Mouse (Mus musculus) liver, embryonic 12.5 days (tissue): ENCODE data around the gene Ccdc120. TPM values are rescaled to one million over a fixed set of nuclear protein-coding genes. Genes with fewer than 3 reads are reported as not detected.

Source experiments
- ATAC-seq: fragments of 200-750 bp; cut with Nextera tagmentation; 2 replicates; pipeline ENCODE4 v1.8.0; 2017; ENCODE audit warnings: moderate number of reproducible peaks, mild to moderate bottlenecking, moderate library complexity
- H3K27ac ChIP-seq: fragments of 300-500 bp; sonication (generic); 2 replicates; pipeline ENCODE4 v1.5.1; 2016; ENCODE audit warnings: mild to moderate bottlenecking
- H3K27me3 ChIP-seq: fragments of 300-500 bp; sonication (generic); replicated peaks from 2 replicates; pipeline ENCODE4 v1.6.1; 2016; ENCODE audit warnings: mild to moderate bottlenecking, moderate library complexity
- H3K36me3 ChIP-seq: fragments of 300-500 bp; sonication (generic); 2 replicates; pipeline ENCODE4 v1.6.1; 2016; ENCODE audit warnings: mild to moderate bottlenecking, moderate library complexity
- H3K4me1 ChIP-seq: fragments of 300-500 bp; sonication (generic); 2 replicates; pipeline ENCODE4 v1.6.1; 2016
- H3K4me2 ChIP-seq: fragments of 300-500 bp; sonication (generic); 2 replicates; pipeline ENCODE4 v1.6.1; 2016; ENCODE audit warnings: mild to moderate bottlenecking, moderate library complexity
- H3K4me3 ChIP-seq: fragments of 300-500 bp; sonication (generic); 2 replicates; pipeline ENCODE4 v1.5.1; 2016; ENCODE audit warnings: mild to moderate bottlenecking, moderate library complexity
- H3K9ac ChIP-seq: fragments of 300-500 bp; sonication (generic); 2 replicates; pipeline ENCODE4 v1.6.1; 2016; ENCODE audit warnings: mild to moderate bottlenecking, moderate library complexity
- H3K9me3 ChIP-seq: fragments of 300-500 bp; sonication (generic); replicated peaks from 2 replicates; pipeline ENCODE4 v1.6.1; 2016; ENCODE audit warnings: mild to moderate bottlenecking, moderate library complexity
- WGBS: fragments of 180-500 bp; shearing (Covaris S2); methylation state at CpG from one replicate; pipeline ENCODE4 v1.1.7; 2016; ENCODE audit not compliant: insufficient replicate concordance; 5-methylcytosine and 5-hydroxymethylcytosine counted together
- polyA plus RNA-seq: library from polyadenylated mRNA; unstranded; fragments of >200 nt; fragmentation: Nextera tagmentation; extraction: Ambion mirVana; gene quantifications from 2 replicates; pipeline ENCODE4 v1.2.1, GENCODE M21; 2016

Ccdc120 gene
- 2.6 and 3.2 TPM in 2 replicates for polyA plus RNA-seq

DNA sequence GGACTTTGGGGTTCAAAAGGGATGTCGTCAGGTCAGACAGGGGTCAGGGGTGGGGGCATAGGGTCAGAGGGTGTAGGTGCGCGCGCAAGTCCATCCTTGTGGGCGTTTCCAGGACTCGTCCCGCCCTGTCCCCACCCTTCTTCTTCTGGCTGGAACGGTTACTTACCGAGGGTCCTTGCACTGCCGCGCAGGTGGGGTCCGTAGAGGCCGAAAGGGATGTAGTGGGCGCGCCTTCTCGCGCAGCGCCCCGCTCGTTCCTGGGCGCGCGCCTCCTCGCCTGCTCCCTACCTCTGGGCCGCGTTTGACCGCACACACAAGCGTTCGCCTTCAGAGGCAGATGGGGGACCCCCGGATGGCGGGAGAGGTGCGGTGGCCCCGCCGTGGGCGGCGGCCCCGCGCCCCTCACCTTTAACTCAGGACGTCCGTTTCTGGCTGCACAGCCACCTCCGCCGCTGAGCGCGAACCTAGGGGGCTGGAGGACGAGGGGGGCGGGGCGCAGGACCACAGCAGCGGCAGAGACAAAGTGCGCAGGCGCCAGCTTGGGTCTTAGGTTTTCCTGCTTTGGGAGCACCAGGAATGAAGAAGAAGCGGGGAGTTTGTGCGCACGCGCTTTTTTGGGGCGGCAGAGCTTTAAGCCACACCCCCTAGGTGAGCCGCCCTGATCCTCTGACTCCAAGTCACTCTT lies at the start of gene Ccdc120:
TSS of gene Ccdc120 (minus strand) at position 474 of the 685 bp plus-strand sequence.
- H3K36me3 ChIP-seq = no peaks in the 10 kb centered on the region
- peak within 1 kb of the TSS; percentile 63; the same call in 1 of the 2 replicates for H3K9ac ChIP-seq
- no peaks in the 10 kb centered on the region for H3K9me3 ChIP-seq
- H3K4me2 ChIP-seq = peak within 1 kb of the TSS; percentile 79
- WGBS = 2% methylated on average over 43 of the region's 56 CpGs
- ATAC-seq = peak; percentile 30; the same call in 1 of the 2 replicates
- peaks cover 8% of the 10 kb centered on the region; the same call in 1 of the 2 replicates for H3K4me1 ChIP-seq
- no peak within 1 kb of the TSS for H3K27ac ChIP-seq
- H3K4me3 ChIP-seq = peak within 1 kb of the TSS; percentile 64
- peaks cover 4% of the 10 kb centered on the region; the same call in 1 of the 2 replicates for H3K27me3 ChIP-seq

DNA sequence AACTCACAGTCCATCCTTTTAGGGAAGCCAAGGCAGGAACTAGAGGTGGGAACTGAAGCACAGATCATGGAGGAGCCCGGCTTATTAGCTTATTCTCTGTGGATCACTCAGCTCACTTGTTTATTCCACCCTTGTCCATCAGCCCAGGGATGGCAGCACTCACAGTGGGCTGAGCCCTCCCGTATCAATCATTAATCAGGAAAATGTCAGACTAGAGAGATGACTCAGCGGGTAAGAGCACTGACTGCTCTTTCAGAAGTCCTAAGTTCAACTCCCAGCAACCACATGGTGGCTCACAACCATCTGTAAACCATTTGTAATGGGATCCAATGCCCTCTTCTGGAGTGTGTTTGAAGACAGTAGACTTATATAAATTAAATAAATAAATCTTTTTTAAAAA lies 46.6 kb upstream of the Ccdc120 start:
- H3K36me3 ChIP-seq = peaks cover 50% of the 10 kb centered on the region
- H3K4me1 ChIP-seq = peaks cover 3% of the 10 kb centered on the region; the same call in 1 of the 2 replicates
- H3K4me2 ChIP-seq = no peak overlapping the region
- peak; percentile 74 for ATAC-seq
- H3K27ac ChIP-seq = no peak overlapping the region
- H3K27me3 ChIP-seq = no peaks in the 10 kb centered on the region
- WGBS = 49% methylated on average over 3 of the region's 3 CpGs
- H3K9ac ChIP-seq = no peak overlapping the region
- H3K9me3 ChIP-seq = no peaks in the 10 kb centered on the region
- H3K4me3 ChIP-seq = no peak overlapping the region

DNA sequence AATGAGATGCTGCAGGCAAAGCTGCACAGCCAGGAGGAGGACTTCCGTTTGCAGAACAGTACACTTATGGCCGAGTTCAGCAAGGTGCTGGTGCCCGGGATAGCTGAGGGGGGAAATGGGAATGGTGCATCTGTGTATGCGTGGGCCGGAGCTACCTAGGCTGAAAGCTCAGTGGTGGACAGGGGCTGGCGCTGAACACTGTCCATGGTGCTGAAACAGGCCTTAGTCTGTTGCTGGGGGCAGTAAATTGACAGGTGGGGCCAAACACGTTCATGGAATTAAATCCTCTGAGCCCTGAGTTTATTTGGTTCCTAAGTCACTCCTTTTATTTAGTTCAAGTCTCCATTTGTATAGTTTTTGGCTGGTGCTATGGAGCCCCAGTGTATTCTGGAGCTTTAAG lies 44.3 kb upstream of the Ccdc120 start:
- no peaks in the 10 kb centered on the region for H3K9me3 ChIP-seq
- H3K4me1 ChIP-seq = peaks cover 13% of the 10 kb centered on the region
- ATAC-seq = no peak
- peaks cover 36% of the 10 kb centered on the region for H3K36me3 ChIP-seq
- no peak overlapping the region for H3K4me2 ChIP-seq
- H3K4me3 ChIP-seq = no peak overlapping the region
- H3K27ac ChIP-seq = no peak overlapping the region
- 43% methylated on average over 7 of the region's 7 CpGs for WGBS
- no peak overlapping the region for H3K9ac ChIP-seq
- H3K27me3 ChIP-seq = no peaks in the 10 kb centered on the region

DNA sequence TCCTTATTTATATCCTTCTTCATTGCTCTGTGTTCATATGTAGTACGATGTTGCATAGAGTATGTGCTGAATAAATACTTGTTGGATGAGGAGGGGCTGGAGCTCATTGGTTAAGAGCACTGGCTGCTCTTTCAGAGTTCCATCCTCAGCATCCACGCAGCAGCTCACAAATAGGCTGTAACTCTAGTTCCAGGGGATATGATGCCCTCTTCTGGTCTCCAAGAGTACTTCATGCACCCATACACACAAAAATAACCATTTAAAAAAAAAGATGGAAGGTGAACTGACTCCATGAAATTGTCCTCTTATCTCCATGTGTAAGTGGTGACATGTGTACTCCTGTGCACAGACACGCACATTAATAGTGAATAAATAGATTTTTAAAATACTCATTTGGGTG lies 42.7 kb upstream of the Ccdc120 start:
- Histone ChIP-seq H3K27ac (no peak overlapping the region), H3K4me1 (peaks cover 13% of the 10 kb centered on the region), H3K9ac (no peak overlapping the region), H3K9me3 (no peaks in the 10 kb centered on the region), H3K36me3 (peaks cover 26% of the 10 kb centered on the region), H3K4me2 (no peak overlapping the region), H3K27me3 (no peaks in the 10 kb centered on the region), H3K4me3 (no peak overlapping the region)
- ATAC-seq = no peak
- 32% methylated on average over 3 of the region's 3 CpGs for WGBS

DNA sequence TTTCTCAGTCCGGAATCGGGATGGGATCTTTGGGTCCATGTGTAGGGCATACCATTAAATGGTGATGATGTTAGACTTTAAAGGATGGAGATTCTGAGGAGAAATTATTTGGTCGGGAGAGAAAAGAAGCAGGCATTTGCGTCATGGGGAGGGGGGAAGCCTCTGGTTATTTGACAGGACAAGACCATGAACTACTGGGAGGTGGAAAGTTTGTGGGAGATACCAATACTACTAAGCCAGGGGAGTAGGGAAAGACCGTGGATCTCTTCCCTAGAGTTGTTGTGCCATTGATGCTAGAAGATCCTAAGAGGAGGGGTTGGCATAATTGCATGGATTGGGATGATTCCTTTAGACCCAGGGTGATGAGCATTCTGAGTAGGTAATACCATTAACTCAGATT lies 39.6 kb upstream of the Ccdc120 start:
- Histone ChIP-seq H3K4me1 (peaks cover 9% of the 10 kb centered on the region), H3K27ac (peak overlapping the region; percentile 65), H3K4me2 (peak overlapping the region; percentile 69), H3K27me3 (no peaks in the 10 kb centered on the region), H3K4me3 (peak overlapping the region; percentile 70), H3K9ac (peak overlapping the region; percentile 68), H3K9me3 (no peaks in the 10 kb centered on the region), H3K36me3 (peaks cover 26% of the 10 kb centered on the region)
- 0 out of 2 replicates have a peak, but pooled peaks have one; percentile 28 for ATAC-seq
- WGBS = 15% methylated on average over 5 of the region's 5 CpGs

DNA sequence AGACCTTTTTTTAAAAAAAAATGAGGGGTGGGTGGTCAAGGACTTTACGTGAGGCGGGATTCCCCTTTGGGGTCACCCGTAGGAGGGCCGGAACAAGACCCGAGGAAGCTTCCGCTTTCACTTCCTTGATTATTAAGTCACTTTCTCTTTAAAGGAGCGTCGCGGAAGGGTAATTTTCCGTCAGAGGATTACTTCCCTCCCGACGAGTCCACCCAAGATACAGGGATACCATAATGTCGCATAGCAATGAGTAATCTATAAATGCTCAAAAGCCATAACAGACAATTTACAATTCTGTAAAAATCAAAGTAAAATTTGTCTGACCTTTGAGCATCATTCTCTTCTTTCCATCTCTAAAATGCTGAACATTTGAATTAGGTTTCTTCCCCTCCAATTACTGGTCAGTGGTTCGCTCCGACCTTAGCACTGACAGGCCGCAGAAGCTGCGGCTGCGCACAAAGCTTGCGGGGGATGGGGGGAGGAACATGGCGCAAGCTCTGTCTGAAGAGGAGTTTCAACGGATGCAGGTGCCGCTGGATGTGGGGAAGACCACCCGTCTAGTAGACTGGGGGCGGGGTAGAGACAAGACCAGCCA lies 38.9 kb upstream of the Ccdc120 start, which contains the start of gene Gripap1:
TSS of gene Gripap1 (plus strand) at position 224 of the 595 bp plus-strand sequence.
- 6% methylated on average over 24 of the region's 24 CpGs for WGBS
- Histone ChIP-seq H3K9me3 (no peaks in the 10 kb centered on the region), H3K4me2 (peak within 1 kb of the TSS; percentile 69), H3K4me3 (peak within 1 kb of the TSS; percentile 70), H3K9ac (peak within 1 kb of the TSS; percentile 68), H3K27me3 (no peaks in the 10 kb centered on the region), H3K27ac (peak within 1 kb of the TSS; percentile 65), H3K4me1 (peaks cover 9% of the 10 kb centered on the region), H3K36me3 (peaks cover 19% of the 10 kb centered on the region)
- ATAC-seq = peak; percentile 88

DNA sequence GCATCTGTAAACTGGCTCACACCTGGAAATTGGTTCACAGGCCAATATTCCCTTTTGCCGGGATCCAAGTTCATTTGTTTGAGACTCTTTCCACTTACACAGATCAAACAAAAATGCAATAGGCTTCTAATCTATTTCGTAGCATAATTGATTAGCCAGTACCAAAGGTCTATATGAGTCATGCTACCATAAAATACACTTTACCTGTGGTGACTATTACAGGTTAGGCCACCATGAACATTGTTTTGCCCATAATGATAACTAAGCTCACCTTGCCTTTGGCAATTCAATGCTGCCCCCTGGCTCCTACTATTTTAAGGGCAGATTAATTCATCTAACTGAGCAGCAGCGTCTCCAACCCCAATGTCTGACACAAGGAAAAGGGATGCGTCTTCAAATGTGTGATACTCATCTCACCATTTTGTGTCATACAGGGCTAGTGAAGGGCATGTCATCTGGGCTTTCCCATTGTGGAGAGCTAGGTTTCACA lies 31.9 kb upstream of the Ccdc120 start:
- H3K4me3 ChIP-seq = no peak overlapping the region

DNA sequence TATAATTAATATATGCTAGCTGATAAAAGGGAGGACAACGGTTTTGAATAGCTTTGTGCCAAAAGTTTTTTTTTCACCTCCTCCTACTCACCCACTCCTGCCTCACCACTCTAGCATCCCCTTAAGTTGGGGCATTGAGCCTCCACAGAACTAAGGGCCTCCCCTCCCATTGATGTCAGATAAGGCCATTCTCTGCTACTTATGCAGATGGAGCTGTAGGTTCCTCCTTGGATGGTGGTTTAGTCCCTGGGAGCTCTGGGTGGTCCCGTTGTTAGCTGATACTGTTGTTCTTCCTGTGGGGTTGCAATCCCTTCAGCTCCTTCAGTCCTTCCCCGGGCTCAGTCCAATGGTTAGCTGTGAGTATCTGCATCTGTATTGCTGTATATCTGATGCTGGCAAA lies 28.6 kb upstream of the Ccdc120 start:
- peak overlapping the region; percentile 57 for H3K4me2 ChIP-seq
- peak overlapping the region; percentile 95 for H3K27ac ChIP-seq
- 5% methylated on average over 3 of the region's 3 CpGs for WGBS
- H3K36me3 ChIP-seq = peaks cover 1% of the 10 kb centered on the region; the same call in 1 of the 2 replicates
- no peaks in the 10 kb centered on the region for H3K27me3 ChIP-seq
- H3K9me3 ChIP-seq = no peaks in the 10 kb centered on the region
- H3K9ac ChIP-seq = peak overlapping the region; percentile 53
- H3K4me3 ChIP-seq = peak overlapping the region; percentile 29
- ATAC-seq = peak; percentile 77
- peaks cover 43% of the 10 kb centered on the region for H3K4me1 ChIP-seq

More for the DNA sequence above, 31.9 kb upstream of the Ccdc120 start:
- Histone ChIP-seq H3K9ac (no peak overlapping the region), H3K4me1 (peaks cover 26% of the 10 kb centered on the region), H3K4me2 (no peak overlapping the region), H3K27ac (no peak overlapping the region), H3K27me3 (no peaks in the 10 kb centered on the region), H3K9me3 (no peaks in the 10 kb centered on the region), H3K36me3 (no peaks in the 10 kb centered on the region)
- WGBS = 68% methylated on average over 4 of the region's 4 CpGs
- no peak for ATAC-seq

DNA sequence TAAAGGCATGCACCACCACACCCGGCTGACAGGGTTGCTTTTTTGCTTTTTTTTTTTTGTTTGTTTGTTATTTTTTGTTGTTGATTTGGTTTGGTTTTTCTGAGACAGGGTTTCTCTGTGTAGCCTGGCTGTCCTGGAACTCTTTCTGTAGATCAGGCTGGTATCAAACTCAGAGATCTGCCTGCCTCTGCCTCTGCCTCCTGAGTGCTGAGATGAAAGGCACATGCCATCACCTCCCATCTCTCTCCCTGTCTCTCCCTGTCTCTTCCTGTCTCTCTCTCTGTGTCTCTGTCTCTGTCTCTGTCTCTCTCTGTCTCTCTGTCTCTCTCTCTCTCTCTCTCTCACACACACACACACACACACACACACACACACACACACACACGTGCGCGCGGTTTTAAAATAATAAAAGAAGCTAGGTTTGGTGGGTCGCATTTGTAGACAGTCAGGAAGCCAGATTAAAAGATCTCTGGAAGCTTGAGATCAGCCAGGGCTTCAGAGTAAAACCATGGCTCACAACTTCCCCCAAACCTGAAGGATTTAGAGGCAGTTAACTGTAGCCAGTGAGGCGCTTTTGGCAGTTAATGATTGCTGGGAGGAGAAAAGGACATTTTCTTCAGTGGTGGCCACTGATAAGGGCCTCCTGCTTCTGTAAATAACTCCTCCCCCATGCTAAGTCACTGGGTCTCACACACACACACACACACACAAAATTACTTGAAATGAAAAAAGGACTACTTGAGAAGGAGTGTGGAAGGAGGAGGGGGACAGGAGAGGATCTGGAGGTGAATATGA lies 27.9 kb upstream of the Ccdc120 start:
- Histone ChIP-seq H3K4me3 (peak overlapping the region; percentile 11; the same call in 1 of the 2 replicates), H3K36me3 (peaks cover 8% of the 10 kb centered on the region), H3K4me2 (peak overlapping the region; percentile 57), H3K4me1 (peaks cover 43% of the 10 kb centered on the region), H3K9me3 (no peaks in the 10 kb centered on the region), H3K27ac (peak overlapping the region; percentile 95), H3K27me3 (no peaks in the 10 kb centered on the region), H3K9ac (peak overlapping the region; percentile 53)
- 32% methylated on average over 7 of the region's 7 CpGs for WGBS
- peak; percentile 87 for ATAC-seq

DNA sequence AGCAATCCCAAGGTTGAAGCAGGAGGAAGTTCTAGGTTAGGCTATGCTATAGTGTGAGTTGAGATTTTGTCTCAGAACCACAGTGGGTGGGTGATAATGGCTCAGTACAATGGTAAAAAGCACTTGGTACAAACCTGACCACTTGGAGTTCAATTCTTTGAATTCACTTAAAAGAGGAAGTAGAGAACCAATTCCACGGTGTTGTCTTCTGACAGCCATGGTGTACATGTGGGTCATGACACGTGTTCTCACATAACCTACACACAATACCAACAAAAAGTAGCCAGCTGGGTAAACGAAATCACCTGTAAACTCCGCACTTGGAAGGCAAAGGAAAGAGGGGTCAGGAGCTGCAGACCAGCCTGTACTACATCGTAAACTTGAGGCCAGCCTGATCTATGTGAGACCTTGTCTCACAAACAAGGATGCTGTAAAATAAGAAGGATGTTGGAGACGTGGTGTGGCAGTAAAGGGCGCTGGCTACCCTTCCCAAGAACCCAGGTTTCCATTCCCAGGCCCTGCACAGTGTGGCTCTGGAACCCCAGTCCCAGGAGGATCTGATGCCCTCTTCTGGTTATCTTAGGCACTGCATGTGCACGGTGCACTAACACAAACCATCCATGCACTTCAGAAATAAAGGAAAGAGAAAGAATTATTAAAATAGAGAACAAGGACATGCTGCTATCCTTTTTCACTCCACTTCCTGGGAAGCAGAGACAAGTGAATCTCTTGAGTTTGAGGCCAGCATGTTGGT lies 25.8 kb upstream of the Ccdc120 start:
- no peaks in the 10 kb centered on the region for H3K9me3 ChIP-seq
- 42% methylated on average over 8 of the region's 8 CpGs for WGBS
- H3K4me1 ChIP-seq = peaks cover 43% of the 10 kb centered on the region
- H3K9ac ChIP-seq = no peak overlapping the region
- H3K27ac ChIP-seq = peak overlapping the region; percentile 75
- ATAC-seq = peak; percentile 62
- H3K4me2 ChIP-seq = no peak overlapping the region
- H3K36me3 ChIP-seq = peaks cover 28% of the 10 kb centered on the region
- no peak overlapping the region for H3K4me3 ChIP-seq
- H3K27me3 ChIP-seq = no peaks in the 10 kb centered on the region
